Mouse (Mus musculus) C3H10T1/2 (cell line): ENCODE results near the gene Slc35f3. TPM values are rescaled to one million over a fixed set of nuclear protein-coding genes. Genes with fewer than 3 reads are reported as not detected.

Experiments used
- polyA plus RNA-seq, 2 experiments: library from polyadenylated mRNA; unstranded; fragments of >200 nt; fragmentation: generic; extraction: Trizol; gene quantifications; one replicate each; pipeline ENCODE4 v1.2.1; 2012; ENCODE audit warnings: missing spikeins in 2 of 2

The Slc35f3 gene
- under 1 TPM in 1 of 2 experiments, not detected in 1; 0.04 TPM for polyA plus RNA-seq

DNA sequence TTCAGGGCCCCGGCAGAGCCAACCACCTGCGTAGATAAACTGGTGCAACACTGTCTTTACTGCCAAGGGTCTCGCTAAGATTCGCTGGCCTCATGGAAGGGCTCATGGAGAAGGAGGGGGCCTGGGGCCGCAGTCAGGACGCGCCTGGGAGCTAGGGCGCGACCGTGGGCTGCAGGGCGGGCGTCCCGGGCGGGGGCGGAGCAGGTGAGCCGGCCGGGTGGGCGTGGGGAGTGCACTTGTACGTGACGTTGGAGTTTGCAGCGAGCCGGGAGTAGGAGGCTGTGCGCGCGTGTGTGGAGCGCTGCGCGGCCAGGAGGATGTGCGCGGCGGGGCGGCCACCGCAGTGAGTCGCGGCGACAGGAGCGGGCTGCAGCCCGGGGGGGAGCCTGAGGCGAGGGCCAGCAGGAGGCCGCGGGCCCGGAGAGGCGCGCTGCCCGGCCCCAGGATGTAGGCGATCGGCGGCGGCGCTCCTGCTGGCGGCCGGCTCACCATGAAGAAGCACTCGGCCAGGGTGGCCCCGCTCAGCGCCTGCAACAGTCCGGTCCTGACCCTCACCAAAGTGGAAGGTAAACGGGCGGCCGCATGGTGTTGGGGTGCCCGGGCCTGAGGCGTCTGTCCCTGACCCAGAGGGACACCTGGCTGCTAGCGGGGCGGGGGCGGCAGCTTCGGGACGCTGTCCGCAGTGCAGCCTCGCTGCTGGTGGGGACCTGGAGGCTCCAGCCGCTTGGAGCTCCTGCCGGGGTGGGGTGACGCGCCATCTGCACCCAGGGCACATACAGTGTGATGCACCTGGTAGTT, at the start of gene Slc35f3:
Gene Slc35f3, plus strand, starts transcription at position 263 of the 798 bp plus-strand sequence.

DNA sequence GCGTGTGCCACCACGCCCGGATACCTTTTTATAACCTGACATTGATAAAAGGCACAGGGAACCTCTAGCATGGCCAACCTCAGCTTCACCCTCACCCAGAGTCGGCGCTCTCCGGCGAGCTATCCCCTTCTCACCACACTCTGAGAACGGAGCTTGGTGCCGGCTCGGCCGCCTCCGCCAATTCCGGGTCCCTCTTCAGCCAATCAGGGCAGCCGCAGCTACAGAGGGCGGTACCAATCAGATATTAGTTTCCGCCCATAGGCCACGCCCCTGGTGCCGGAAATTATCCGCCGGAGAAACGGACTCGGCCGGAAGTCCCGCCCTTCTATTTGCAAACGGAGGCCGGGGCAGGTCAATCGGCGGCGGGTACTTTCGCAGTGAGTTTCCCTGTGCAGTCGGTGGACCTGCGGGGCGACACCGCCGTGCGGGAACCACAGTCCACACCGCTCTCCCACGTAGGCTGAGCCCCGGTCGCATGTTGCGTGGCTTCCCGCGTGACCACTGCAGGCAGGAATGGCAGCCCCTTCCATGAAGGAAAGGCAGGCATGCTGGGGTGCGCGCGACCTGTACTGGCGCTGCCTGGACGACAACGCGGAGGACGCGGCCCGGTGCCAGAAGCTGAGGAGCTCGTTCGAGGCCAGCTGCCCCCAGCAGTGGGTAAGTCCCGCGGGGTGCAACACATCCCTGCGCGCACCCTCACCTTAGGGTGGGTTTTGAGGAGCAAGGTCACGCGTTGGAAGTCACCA, 124.0 kb downstream of the Slc35f3 start, which contains the start of gene Coa6:
Gene Coa6, plus strand, starts transcription at position 342 of the 746 bp plus-strand sequence.

Other genes starting within 250 kb of the Slc35f3 start
- 10 to 100 TPM in 1 of 2 experiments, 1 to 10 TPM in 1; 9.4 to 38.4 TPM for gene Coa6, start 124.0 kb downstream of the Slc35f3 start, polyA plus RNA-seq
- gene Tarbp1, start 176.5 kb downstream of the Slc35f3 start, polyA plus RNA-seq: under 1 TPM; 0.29 to 0.70 TPM